Mouse (Mus musculus): ENCODE measurements around the gene Hist1h2be. TPM values are rescaled to one million over a fixed set of nuclear protein-coding genes. Genes with fewer than 3 reads are reported as not detected.
A peak's percentile ranks its signal among the peaks of the same experiment; 100 is the strongest.
"Not testable (repeated sequence)": the region's sequence is repeated elsewhere in the genome, so short reads cannot be mapped to it uniquely, and the experiment has no call there.

Hist1h2be gene
- polyA plus RNA-seq, 1 experiment from 2014 or later: 1.5 TPM

DNA sequence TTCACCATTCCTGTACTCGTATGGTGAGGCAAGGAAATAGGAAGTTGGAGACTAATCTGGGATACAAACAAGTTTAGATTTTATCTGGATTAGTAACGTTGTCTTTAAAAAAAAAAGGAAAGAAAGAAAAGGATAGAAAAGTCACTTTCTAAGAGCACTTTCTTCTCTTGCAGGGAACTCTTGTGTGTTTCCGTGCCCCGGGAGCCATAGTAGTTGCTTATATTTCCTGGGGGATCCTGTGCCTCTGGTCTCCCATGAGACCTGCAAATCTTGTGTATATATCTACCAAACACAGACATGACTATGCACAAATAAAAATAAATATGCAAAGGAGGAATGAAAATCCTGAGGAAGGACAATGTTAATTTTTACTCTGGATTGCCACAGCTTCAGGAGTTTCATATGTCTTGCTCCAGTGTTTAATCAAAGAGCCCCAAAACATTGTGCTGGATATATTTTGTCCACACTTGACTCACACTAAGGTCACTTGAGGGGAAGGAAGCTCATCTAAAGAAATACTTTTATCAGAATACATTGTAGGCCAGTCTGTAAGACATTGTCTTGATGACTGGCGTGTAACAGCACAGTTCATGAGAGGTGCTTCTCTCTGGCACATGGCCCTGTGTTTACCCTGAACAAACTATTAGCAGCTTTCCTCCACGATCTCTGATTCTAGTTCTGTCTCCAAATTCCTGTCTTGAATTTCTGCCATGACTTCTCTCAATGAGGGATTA lies 43.9 kb downstream of the Hist1h2be start:
- H3K27me3 ChIP-seq (replicated peaks; ENCODE audit: control insufficient read depth, insufficient read depth, low read length): no peaks in the 10 kb centered on the region
- peak; percentile 49 for DNase-seq (ENCODE audit: low spot score)
- peak overlapping the region; percentile 38 for H3K4me3 ChIP-seq (ENCODE audit: low read depth, low read length)
- H3K27ac ChIP-seq (ENCODE audit: low read depth): peak overlapping the region; percentile 80
- H3K9ac ChIP-seq (ENCODE audit: low read length): peak overlapping the region; percentile 86
- peaks cover 14% of the 10 kb centered on the region for H3K4me1 ChIP-seq (replicated peaks; ENCODE audit: control insufficient read depth, insufficient read depth, low read length)
- H3K36me3 ChIP-seq (ENCODE audit: control insufficient read depth, insufficient read depth, low read length): no peaks in the 10 kb centered on the region
- ATAC-seq (replicated peaks; ENCODE audit: low FRiP score, low TSS enrichment, low read depth): no peak
- peak overlapping the region; percentile 80 for H3K4me2 ChIP-seq (ENCODE audit: low read length)
- 31% methylated on average over 6 of the region's 6 CpGs for WGBS
- H3K9me3 ChIP-seq (ENCODE audit: control insufficient read depth, low read length): no peaks in the 10 kb centered on the region

DNA sequence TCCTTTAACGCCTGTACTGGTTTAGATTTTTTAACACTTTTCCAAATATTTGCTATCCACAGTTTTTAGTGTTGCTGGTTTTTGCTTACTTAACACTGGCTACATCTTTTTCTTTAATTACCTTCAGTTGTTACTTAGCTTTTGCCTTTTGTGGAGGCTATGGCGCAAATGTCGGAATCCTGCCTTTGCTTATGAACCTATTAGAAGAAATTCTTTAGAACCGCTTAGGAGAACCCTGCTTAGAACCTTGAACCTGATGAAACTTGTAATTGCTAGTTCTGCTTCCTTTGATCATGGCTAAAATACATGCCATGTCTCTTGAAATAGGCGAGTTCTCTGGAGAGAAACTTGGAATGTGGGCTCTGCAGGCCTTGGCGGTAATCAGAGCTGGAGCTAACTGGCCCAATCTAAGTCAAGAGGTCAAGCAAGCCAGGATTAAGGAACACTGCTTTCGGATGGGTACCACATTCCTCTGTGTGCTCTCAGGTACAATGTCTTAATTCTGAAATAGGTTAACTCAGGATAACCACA lies 44.5 kb downstream of the Hist1h2be start:
- Histone ChIP-seq H3K27me3 (replicated peaks; ENCODE audit: control insufficient read depth, insufficient read depth, low read length) (no peaks in the 10 kb centered on the region), H3K36me3 (ENCODE audit: control insufficient read depth, insufficient read depth, low read length) (no peaks in the 10 kb centered on the region), H3K27ac (ENCODE audit: low read depth) (peak overlapping the region; percentile 80), H3K9me3 (ENCODE audit: control insufficient read depth, low read length) (no peaks in the 10 kb centered on the region), H3K4me2 (ENCODE audit: low read length) (peak overlapping the region; percentile 80), H3K4me1 (replicated peaks; ENCODE audit: control insufficient read depth, insufficient read depth, low read length) (peaks cover 14% of the 10 kb centered on the region), H3K9ac (ENCODE audit: low read length) (peak overlapping the region; percentile 86), H3K4me3 (ENCODE audit: low read depth, low read length) (peak overlapping the region; percentile 38)
- peak; percentile 74 for DNase-seq (ENCODE audit: low spot score)
- WGBS: 5% methylated on average over 7 of the region's 7 CpGs
- no peak for ATAC-seq (replicated peaks; ENCODE audit: low FRiP score, low TSS enrichment, low read depth)

- Histone ChIP-seq H3K4me3 (ENCODE audit: low read depth, low read length) (peak overlapping the region; percentile 38), H3K27ac (ENCODE audit: low read depth) (peak overlapping the region; percentile 80), H3K9ac (ENCODE audit: low read length) (peak overlapping the region; percentile 86), H3K4me1 (replicated peaks; ENCODE audit: control insufficient read depth, insufficient read depth, low read length) (peaks cover 14% of the 10 kb centered on the region), H3K4me2 (ENCODE audit: low read length) (peak overlapping the region; percentile 80)
- H3K9me3 ChIP-seq (ENCODE audit: control insufficient read depth, low read length); ATAC-seq (replicated peaks; ENCODE audit: low FRiP score, low TSS enrichment, low read depth); H3K36me3 ChIP-seq (ENCODE audit: control insufficient read depth, insufficient read depth, low read length); H3K27me3 ChIP-seq (replicated peaks; ENCODE audit: control insufficient read depth, insufficient read depth, low read length): not testable (repeated sequence)
- WGBS: 2% methylated on average over 8 of the region's 40 CpGs
- peak; percentile 63 for DNase-seq (ENCODE audit: low spot score)
Observed at GRCm38 (mm10) chr13:23575864-23576313, 45.0 kb downstream of the Hist1h2be start.

- H3K4me1 ChIP-seq (replicated peaks; ENCODE audit: control insufficient read depth, insufficient read depth, low read length): peaks cover 14% of the 10 kb centered on the region
- H3K27ac ChIP-seq (ENCODE audit: low read depth): peak within 1 kb of the TSS; percentile 80
- H3K27me3 ChIP-seq (replicated peaks; ENCODE audit: control insufficient read depth, insufficient read depth, low read length): no peaks in the 10 kb centered on the region
- peak within 1 kb of the TSS; percentile 80 for H3K4me2 ChIP-seq (ENCODE audit: low read length)
- under 1% methylated on average over 18 of the region's 18 CpGs for WGBS
- ATAC-seq (replicated peaks; ENCODE audit: low FRiP score, low TSS enrichment, low read depth) (peak; percentile 69), DNase-seq (ENCODE audit: low spot score) (peak; percentile 85)
- H3K9me3 ChIP-seq (ENCODE audit: control insufficient read depth, low read length): no peaks in the 10 kb centered on the region
- H3K4me3 ChIP-seq (ENCODE audit: low read depth, low read length): peak within 1 kb of the TSS; percentile 38
- no peaks in the 10 kb centered on the region for H3K36me3 ChIP-seq (ENCODE audit: control insufficient read depth, insufficient read depth, low read length)
- peak within 1 kb of the TSS; percentile 86 for H3K9ac ChIP-seq (ENCODE audit: low read length)
Observed at GRCm38 (mm10) chr13:23575271-23575851, 45.6 kb downstream of the Hist1h2be start, which contains the start of gene Hist1h3d. Gene Hist1h3d (plus strand): TSS chr13:23575763.

GRCm38 (mm10) chr13:23574546-23575170 lies 46.3 kb downstream of the Hist1h2be start:
- peak overlapping the region; percentile 59 for H3K4me3 ChIP-seq (ENCODE audit: low read depth, low read length)
- peak overlapping the region; percentile 98 for H3K27ac ChIP-seq (ENCODE audit: low read depth)
- H3K9ac ChIP-seq (ENCODE audit: low read length): peak overlapping the region; percentile 61
- peak overlapping the region; percentile 80 for H3K4me2 ChIP-seq (ENCODE audit: low read length)
- not testable (repeated sequence) for H3K36me3 ChIP-seq (ENCODE audit: control insufficient read depth, insufficient read depth, low read length); ATAC-seq (replicated peaks; ENCODE audit: low FRiP score, low TSS enrichment, low read depth); DNase-seq (ENCODE audit: low spot score); H3K9me3 ChIP-seq (ENCODE audit: control insufficient read depth, low read length); H3K27me3 ChIP-seq (replicated peaks; ENCODE audit: control insufficient read depth, insufficient read depth, low read length)
- 0% methylated on average over 6 of the region's 39 CpGs for WGBS
- peaks cover 14% of the 10 kb centered on the region for H3K4me1 ChIP-seq (replicated peaks; ENCODE audit: control insufficient read depth, insufficient read depth, low read length)

DNA sequence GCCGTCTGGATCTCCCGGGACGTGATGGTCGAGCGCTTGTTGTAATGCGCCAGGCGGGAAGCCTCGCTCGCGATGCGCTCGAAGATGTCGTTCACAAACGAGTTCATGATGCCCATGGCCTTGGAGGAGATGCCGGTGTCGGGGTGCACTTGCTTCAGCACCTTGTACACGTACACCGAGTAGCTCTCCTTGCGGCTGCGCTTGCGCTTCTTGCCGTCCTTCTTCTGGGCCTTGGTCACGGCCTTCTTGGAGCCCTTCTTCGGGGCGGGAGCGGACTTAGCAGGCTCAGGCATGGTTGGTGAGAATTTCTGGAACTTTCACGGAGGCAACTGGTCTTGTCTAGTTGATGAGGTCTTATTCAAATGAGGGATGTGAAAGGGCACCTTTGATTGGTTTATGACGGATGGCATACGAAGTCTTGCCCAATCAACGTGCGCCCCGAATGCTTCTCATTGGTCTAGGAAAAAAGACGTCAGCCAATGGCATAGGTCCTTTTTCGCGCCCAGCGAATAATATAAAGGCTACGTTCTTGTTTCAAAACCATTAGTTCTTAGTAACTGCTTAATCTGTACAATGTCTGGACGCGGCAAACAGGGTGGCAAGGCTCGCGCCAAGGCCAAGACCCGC lies 46.9 kb downstream of the Hist1h2be start, which contains the start of the genes Hist1h2bf and Hist1h2ad:
Gene Hist1h2bf, minus strand, starts transcription at position 299 of the 627 bp plus-strand sequence.
Gene Hist1h2ad, plus strand, starts transcription at position 484 of the 627 bp plus-strand sequence.
- not testable (repeated sequence) for H3K9me3 ChIP-seq (ENCODE audit: control insufficient read depth, low read length); H3K27me3 ChIP-seq (replicated peaks; ENCODE audit: control insufficient read depth, insufficient read depth, low read length); H3K36me3 ChIP-seq (ENCODE audit: control insufficient read depth, insufficient read depth, low read length)
- H3K27ac ChIP-seq (ENCODE audit: low read depth): peak within 1 kb of the TSS; percentile 98
- peak; percentile 88 for DNase-seq (ENCODE audit: low spot score)
- peak within 1 kb of the TSS; percentile 59 for H3K4me3 ChIP-seq (ENCODE audit: low read depth, low read length)
- peak within 1 kb of the TSS; percentile 80 for H3K4me2 ChIP-seq (ENCODE audit: low read length)
- peak within 1 kb of the TSS; percentile 83 for H3K9ac ChIP-seq (ENCODE audit: low read length)
- H3K4me1 ChIP-seq (replicated peaks; ENCODE audit: control insufficient read depth, insufficient read depth, low read length): peaks cover 14% of the 10 kb centered on the region
- under 1% methylated on average over 21 of the region's 42 CpGs for WGBS
- peak; percentile 85 for ATAC-seq (replicated peaks; ENCODE audit: low FRiP score, low TSS enrichment, low read depth)

- H3K36me3 ChIP-seq (ENCODE audit: control insufficient read depth, insufficient read depth, low read length); ATAC-seq (replicated peaks; ENCODE audit: low FRiP score, low TSS enrichment, low read depth); H3K9me3 ChIP-seq (ENCODE audit: control insufficient read depth, low read length); H3K27me3 ChIP-seq (replicated peaks; ENCODE audit: control insufficient read depth, insufficient read depth, low read length): not testable (repeated sequence)
- peak; percentile 77 for DNase-seq (ENCODE audit: low spot score)
- peak overlapping the region; percentile 79 for H3K4me2 ChIP-seq (ENCODE audit: low read length)
- H3K27ac ChIP-seq (ENCODE audit: low read depth): peak overlapping the region; percentile 98
- WGBS: 10% methylated on average over 17 of the region's 20 CpGs
- peak overlapping the region; percentile 83 for H3K9ac ChIP-seq (ENCODE audit: low read length)
- H3K4me1 ChIP-seq (replicated peaks; ENCODE audit: control insufficient read depth, insufficient read depth, low read length): peaks cover 14% of the 10 kb centered on the region
- H3K4me3 ChIP-seq (ENCODE audit: low read depth, low read length): peak overlapping the region; percentile 59
Observed at GRCm38 (mm10) chr13:23573034-23573897, 47.7 kb downstream of the Hist1h2be start.

All from intestine, embryonic 14.5 days (tissue).